Mouse (Mus musculus): ENCODE results near the gene Wdfy4. TPM values are rescaled to one million over a fixed set of nuclear protein-coding genes. Genes with fewer than 3 reads are reported as not detected.

Gene Wdfy4
- polyA plus RNA-seq, 1 experiment = 92.6 TPM

- peaks cover 18% of the 10 kb centered on the region for H3K36me3 ChIP-seq (ENCODE audit: control insufficient read depth, insufficient read depth, low read length)
- TF ChIP-seq POLR2A (IDR thresholded peaks at IDR 0.05; ENCODE audit: low read depth, low read length) (no peak), CTCF (IDR thresholded peaks at IDR 0.05; ENCODE audit: extremely low read depth, insufficient read depth, insufficient read length, insufficient replicate concordance) (no peak)
- H3K27ac ChIP-seq (ENCODE audit: insufficient read depth, low read length) = no peak overlapping the region
- H3K27me3 ChIP-seq (ENCODE audit: control insufficient read depth, insufficient read depth, low read length) = no peaks in the 10 kb centered on the region
- 82% methylated on average over 8 of the region's 8 CpGs for WGBS
- no peak for DNase-seq (ENCODE audit: low read depth in 1 of 2, low spot score in 2 of 2)
- no peaks in the 10 kb centered on the region for H3K4me1 ChIP-seq (ENCODE audit: control insufficient read depth, insufficient read depth, insufficient read length)
- H3K4me3 ChIP-seq (ENCODE audit: extremely low read depth, insufficient read depth, insufficient read length) = no peak overlapping the region
Observed at GRCm38 (mm10) chr14:33000112-33000979, 185.0 kb downstream of the Wdfy4 start.

GRCm38 (mm10) chr14:32999511-32999910 lies 185.8 kb downstream of the Wdfy4 start:
- TF ChIP-seq CTCF (IDR thresholded peaks at IDR 0.05; ENCODE audit: extremely low read depth, insufficient read depth, insufficient read length, insufficient replicate concordance) (no peak), POLR2A (IDR thresholded peaks at IDR 0.05; ENCODE audit: low read depth, low read length) (no peak)
- Histone ChIP-seq H3K4me3 (ENCODE audit: extremely low read depth, insufficient read depth, insufficient read length) (no peak overlapping the region), H3K4me1 (ENCODE audit: control insufficient read depth, insufficient read depth, insufficient read length) (no peaks in the 10 kb centered on the region), H3K27ac (ENCODE audit: insufficient read depth, low read length) (no peak overlapping the region), H3K36me3 (ENCODE audit: control insufficient read depth, insufficient read depth, low read length) (peaks cover 15% of the 10 kb centered on the region), H3K27me3 (ENCODE audit: control insufficient read depth, insufficient read depth, low read length) (no peaks in the 10 kb centered on the region)
- WGBS = 84% methylated on average over 10 of the region's 10 CpGs
- no peak for DNase-seq (ENCODE audit: low read depth in 1 of 2, low spot score in 2 of 2)

- TF ChIP-seq POLR2A (IDR thresholded peaks at IDR 0.05; ENCODE audit: low read depth, low read length) (no peak), CTCF (IDR thresholded peaks at IDR 0.05; ENCODE audit: extremely low read depth, insufficient read depth, insufficient read length, insufficient replicate concordance) (no peak)
- no peak for DNase-seq (ENCODE audit: low read depth in 1 of 2, low spot score in 2 of 2)
- H3K4me3 ChIP-seq (ENCODE audit: extremely low read depth, insufficient read depth, insufficient read length) = no peak overlapping the region
- H3K36me3 ChIP-seq (ENCODE audit: control insufficient read depth, insufficient read depth, low read length) = peaks cover 8% of the 10 kb centered on the region
- H3K4me1 ChIP-seq (ENCODE audit: control insufficient read depth, insufficient read depth, insufficient read length) = no peaks in the 10 kb centered on the region
- 86% methylated on average over 10 of the region's 10 CpGs for WGBS
- no peak overlapping the region for H3K27ac ChIP-seq (ENCODE audit: insufficient read depth, low read length)
- H3K27me3 ChIP-seq (ENCODE audit: control insufficient read depth, insufficient read depth, low read length) = no peaks in the 10 kb centered on the region
Observed at GRCm38 (mm10) chr14:32994954-32995636, 190.2 kb downstream of the Wdfy4 start.

- DNase-seq (ENCODE audit: low read depth in 1 of 2, low spot score in 2 of 2) = no peak
- H3K4me3 ChIP-seq (ENCODE audit: extremely low read depth, insufficient read depth, insufficient read length) = no peak within 1 kb of the TSS
- no peaks in the 10 kb centered on the region for H3K27me3 ChIP-seq (ENCODE audit: control insufficient read depth, insufficient read depth, low read length)
- TF ChIP-seq POLR2A (IDR thresholded peaks at IDR 0.05; ENCODE audit: low read depth, low read length) (no peak), CTCF (IDR thresholded peaks at IDR 0.05; ENCODE audit: extremely low read depth, insufficient read depth, insufficient read length, insufficient replicate concordance) (no peak)
- H3K36me3 ChIP-seq (ENCODE audit: control insufficient read depth, insufficient read depth, low read length) = peaks cover 19% of the 10 kb centered on the region
- H3K27ac ChIP-seq (ENCODE audit: insufficient read depth, low read length) = no peak within 1 kb of the TSS
- 86% methylated on average over 2 of the region's 2 CpGs for WGBS
- no peaks in the 10 kb centered on the region for H3K4me1 ChIP-seq (ENCODE audit: control insufficient read depth, insufficient read depth, insufficient read length)
Observed at GRCm38 (mm10) chr14:32991082-32991481, 194.2 kb downstream of the Wdfy4 start, which contains the start of gene Lrrc18. TSS of gene Lrrc18 (plus strand) at chr14:32991382.

- Histone ChIP-seq H3K4me1 (ENCODE audit: control insufficient read depth, insufficient read depth, insufficient read length) (no peaks in the 10 kb centered on the region), H3K36me3 (ENCODE audit: control insufficient read depth, insufficient read depth, low read length) (peaks cover 30% of the 10 kb centered on the region), H3K27me3 (ENCODE audit: control insufficient read depth, insufficient read depth, low read length) (no peaks in the 10 kb centered on the region), H3K4me3 (ENCODE audit: extremely low read depth, insufficient read depth, insufficient read length) (no peak overlapping the region), H3K27ac (ENCODE audit: insufficient read depth, low read length) (no peak overlapping the region)
- TF ChIP-seq POLR2A (IDR thresholded peaks at IDR 0.05; ENCODE audit: low read depth, low read length) = no peak
- no peak for TF ChIP-seq CTCF (IDR thresholded peaks at IDR 0.05; ENCODE audit: extremely low read depth, insufficient read depth, insufficient read length, insufficient replicate concordance)
- no peak for DNase-seq (ENCODE audit: low read depth in 1 of 2, low spot score in 2 of 2)
- 81% methylated on average over 4 of the region's 4 CpGs for WGBS
Observed at GRCm38 (mm10) chr14:32986659-32987058, 198.6 kb downstream of the Wdfy4 start.

GRCm38 (mm10) chr14:32984176-32984738 lies 201.1 kb downstream of the Wdfy4 start:
- peaks cover 41% of the 10 kb centered on the region for H3K36me3 ChIP-seq (ENCODE audit: control insufficient read depth, insufficient read depth, low read length)
- H3K4me3 ChIP-seq (ENCODE audit: extremely low read depth, insufficient read depth, insufficient read length) = no peak overlapping the region
- no peaks in the 10 kb centered on the region for H3K4me1 ChIP-seq (ENCODE audit: control insufficient read depth, insufficient read depth, insufficient read length)
- no peaks in the 10 kb centered on the region for H3K27me3 ChIP-seq (ENCODE audit: control insufficient read depth, insufficient read depth, low read length)
- TF ChIP-seq POLR2A (IDR thresholded peaks at IDR 0.05; ENCODE audit: low read depth, low read length) (no peak), CTCF (IDR thresholded peaks at IDR 0.05; ENCODE audit: extremely low read depth, insufficient read depth, insufficient read length, insufficient replicate concordance) (no peak)
- WGBS = 83% methylated on average over 6 of the region's 6 CpGs
- H3K27ac ChIP-seq (ENCODE audit: insufficient read depth, low read length) = no peak overlapping the region
- DNase-seq (ENCODE audit: low read depth in 1 of 2, low spot score in 2 of 2) = no peak
